Mouse (Mus musculus): ENCODE data around the gene Mlst8. TPM values are rescaled to one million over a fixed set of nuclear protein-coding genes. Genes with fewer than 3 reads are reported as not detected.
A peak's percentile ranks its signal among the peaks of the same experiment; 100 is the strongest.

Gene Mlst8
- total RNA-seq, 2 experiments from 2014 or later: 11.6 to 12.9 TPM

DNA sequence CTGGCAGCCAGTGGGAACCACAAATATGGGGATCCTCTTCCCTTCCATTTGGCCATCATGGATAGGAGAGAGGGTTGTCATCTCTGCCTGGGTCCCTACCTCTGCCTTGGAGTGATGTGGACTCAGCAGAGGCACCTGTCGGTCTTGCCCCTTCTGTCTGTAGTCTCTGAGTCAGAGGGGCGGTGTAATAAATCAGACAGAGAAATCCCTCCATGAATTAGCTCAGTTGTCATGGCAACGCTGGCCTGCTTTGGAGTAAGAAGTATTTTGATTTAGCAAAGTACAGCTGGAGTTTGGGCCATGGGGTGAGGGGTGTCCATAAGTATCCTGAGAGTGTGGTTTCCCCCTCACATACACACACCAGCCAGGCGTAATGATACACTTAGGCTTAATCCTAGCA lies 11.5 kb upstream of the Mlst8 start:
- intact Hi-C loops (cut with DNase I): no loop called here

DNA sequence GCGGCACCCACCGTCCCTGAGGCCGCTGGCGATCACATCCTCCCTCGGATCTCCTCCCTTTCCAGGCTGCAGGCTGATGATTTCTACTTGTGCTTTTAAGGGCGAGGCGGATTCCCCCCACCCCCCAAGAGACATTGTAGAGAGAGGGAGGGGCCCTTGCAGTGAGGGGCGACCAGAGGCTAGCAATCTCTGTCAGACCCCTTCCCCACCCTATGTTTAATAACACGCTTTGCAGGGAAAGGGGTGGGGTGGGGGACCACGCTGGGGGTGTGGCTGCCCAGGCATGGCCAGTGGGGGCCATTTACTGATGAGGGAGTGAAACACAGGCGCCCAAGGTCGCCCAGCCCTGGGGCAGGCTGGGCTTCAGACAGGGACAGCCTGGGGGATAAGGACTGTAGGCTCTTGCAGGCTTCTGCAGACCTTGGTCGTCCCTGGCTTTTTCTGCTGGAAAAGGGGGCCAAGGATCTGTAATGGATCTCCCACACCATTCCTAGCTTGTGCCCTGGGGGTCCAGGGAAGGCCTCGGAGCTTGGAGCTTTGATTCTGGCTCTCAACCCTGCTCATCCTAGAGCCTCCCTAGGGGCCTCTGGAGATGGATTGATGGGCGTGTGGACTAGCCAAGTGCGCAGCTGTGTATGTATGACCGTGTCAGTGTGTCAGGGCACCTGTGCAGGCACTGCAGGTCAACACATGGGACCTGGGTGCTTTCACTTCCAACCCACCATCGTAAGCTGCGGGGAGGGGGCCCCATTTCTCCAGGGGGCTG lies 10.6 kb upstream of the Mlst8 start:
- DNase-seq: no peak
- intact Hi-C loops (cut with DNase I): no loop called here

More for the DNA sequence above, 11.5 kb upstream of the Mlst8 start:
- DNase-seq: no peak

DNA sequence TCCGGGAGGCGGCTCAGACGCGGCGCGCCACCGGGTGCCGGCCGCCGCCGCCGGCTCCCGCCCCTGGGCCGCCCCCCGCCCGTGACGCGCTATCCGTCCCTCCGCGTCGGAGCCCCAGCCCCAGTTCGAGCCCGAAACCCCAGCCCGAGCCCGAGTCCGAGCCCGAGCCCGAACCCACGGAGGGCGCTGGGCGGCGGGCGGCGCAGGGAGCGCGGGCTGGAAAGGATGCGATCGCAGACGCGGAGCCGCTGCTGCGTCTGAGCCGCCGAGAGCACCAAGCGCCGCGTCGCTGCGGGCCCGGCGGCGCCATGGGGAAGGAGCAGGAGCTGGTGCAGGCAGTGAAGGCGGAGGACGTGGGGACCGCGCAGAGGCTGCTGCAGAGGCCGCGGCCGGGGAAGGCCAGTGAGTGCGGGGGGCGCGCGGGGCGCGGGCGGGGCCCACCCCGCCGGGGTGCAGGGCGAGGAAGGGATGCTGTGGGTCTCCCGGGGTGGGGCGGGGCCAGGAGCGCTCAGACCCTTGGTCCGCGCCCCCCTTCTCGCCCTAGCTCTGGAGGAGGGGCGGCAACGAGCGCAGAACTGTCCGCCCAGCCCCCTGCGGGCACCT lies 9.9 kb upstream of the Mlst8 start:
- intact Hi-C loops (cut with DNase I): no loop called here
- peak; percentile 40 to 45 for DNase-seq

DNA sequence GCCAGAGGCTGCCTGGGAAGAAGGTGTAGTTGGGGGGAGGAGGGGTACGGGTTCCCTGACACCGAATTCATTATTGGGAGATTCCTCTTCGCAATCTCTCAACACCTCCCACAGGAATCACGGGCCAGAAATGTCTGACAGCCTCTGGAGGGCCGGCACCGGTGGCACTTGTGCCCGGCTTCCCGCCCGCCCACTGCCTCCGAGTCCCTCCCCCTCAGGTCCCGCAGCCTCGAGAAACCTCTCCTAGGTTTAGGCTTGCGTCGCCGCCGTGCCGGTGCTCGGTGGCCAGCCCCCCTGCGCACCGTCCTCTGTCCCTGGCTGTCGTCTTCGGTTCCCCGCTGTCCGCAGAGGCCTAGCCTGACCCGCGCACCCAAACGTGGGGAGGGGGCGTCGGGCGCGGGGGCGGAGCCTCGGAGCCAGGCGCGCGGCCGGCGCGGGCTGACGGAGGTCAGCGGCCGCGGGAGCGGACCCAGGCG lies 9.3 kb upstream of the Mlst8 start, which contains the start of gene Caskin1:
Gene Caskin1, plus strand, starts transcription at position 416 of the 476 bp plus-strand sequence.
- intact Hi-C loops (cut with DNase I): no loop called here
- DNase-seq: no peak

DNA sequence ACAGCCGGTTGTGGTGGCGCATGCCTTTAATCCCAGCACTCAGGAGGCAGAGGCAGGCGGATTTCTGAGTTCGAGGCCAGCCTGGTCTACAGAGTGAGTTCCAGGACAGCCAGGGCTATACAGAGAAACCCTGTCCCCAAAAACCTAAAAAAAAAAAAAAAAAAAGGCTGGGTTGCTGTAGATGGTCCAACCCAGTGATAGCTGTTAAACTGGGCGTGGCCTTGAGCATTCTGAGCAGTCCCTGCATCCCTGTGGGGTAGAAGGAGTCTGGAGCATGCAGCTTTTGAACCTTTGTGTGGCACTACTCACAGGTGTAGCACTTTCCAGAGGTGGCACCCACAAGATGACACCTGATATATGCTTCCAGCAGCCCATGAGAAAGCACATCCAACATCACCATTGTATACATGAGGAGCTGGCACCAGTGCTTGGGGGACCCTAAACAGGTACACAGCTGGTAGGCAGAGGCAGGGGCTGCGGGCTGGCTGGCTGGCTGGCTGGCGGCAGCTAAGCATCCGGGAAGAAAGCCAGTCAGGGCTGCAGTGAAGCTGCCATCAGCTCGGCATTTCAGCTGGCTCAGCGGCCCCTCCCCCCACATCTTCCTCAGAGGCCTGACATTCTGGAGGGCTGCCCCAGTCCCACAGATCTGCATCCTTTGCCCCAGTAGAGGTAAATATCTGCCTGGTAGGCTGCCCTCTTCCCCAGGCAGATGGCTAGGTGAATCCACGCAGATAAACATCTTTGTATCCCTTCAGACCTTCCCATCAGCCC lies 6.4 kb upstream of the Mlst8 start:
- peak; percentile 38 to 48 for DNase-seq
- intact Hi-C loops (cut with DNase I): no loop called here

DNA sequence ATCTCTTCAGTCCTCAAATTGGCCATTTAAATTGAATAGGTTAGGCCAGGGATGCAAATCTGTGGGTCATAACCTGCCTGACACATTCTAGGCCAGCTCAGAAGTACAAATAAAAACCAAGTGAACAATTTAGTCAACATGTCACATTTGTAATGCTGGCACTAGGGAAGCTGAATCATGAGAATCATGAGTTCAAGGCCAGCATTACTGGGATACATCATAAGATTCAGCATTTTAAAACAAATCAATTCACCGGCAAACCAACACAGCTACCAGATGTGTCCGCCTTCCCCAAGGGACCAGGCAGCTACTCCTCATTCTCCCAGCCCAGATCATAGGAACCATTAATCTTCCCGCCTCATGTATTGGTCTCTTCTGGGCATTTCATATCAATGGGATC lies 4.6 kb upstream of the Mlst8 start:
- no peak for DNase-seq
- intact Hi-C loops (cut with DNase I): loop anchor here (5.0 kb wide), 1 partner anchor 44 kb away; the partner anchor contains the start of gene Traf7

DNA sequence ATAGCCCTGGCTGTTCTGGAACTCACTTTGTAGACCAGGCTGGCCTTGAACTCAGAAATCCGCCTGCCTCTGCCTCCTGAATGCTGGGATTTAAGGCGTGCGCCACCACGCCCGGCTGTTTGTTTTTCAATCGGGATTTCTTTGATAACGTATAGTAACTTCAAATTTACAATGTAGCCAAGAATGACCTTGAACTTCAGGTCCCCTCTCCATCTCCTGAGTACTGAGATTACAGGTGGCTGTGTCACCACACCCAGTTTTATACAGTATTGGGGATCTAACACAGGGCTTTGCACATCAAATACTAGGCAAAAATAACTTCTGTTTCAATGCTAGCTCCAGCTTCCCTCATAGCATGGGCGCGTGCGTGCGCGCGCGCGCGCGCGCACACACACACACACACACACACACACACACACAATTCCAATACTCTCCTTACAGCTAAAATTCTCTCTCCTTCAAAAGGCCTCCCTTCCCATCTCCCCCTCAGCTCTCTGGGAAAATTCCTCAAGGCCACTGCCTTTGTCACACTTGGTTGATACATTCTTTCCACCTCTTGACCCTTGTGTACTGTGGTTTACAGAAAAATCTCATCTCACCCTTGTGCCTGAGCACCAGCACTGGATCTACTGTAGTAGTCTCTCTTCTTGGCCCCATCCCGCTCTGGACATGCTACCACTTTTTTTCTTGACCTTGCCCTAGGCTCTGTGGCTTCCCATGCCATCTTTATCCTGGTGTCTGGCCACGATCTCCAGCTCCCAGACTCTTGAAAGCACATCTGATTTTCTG lies 2.3 kb upstream of the Mlst8 start:
- intact Hi-C loops (cut with DNase I): loop anchor here (5.0 kb wide), 1 partner anchor 46 kb away; the partner anchor contains the start of gene Traf7
- no peak for DNase-seq

DNA sequence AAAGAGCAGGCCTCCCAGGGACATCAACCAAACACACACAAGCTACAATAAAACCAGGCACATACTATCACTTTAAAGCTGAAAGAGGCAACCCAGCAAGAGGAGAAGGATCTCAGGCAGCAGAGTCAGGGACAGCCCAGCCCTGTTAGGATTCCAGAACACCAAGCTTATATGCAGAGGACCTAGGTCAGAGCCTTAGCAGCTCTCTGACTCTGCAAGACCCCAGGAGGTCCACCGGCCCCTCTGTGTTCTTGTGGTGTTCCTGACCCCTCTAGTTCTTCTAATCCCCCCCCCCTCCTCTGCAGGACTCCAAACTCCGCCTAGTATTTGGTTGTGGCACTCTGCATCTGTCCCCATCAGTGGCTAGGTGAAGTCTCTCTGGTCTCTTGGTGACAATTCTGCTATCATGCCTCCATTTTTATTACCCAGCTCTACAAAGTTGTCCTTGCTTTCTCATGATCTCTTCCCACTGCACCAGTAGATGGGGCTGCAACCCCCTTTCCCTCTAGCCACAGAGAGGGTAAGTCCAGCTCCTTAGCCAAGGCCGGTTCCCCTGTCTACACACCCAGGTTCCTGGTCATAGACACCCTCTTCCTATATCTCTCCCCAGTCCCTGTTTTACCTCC lies 1.4 kb upstream of the Mlst8 start:
- intact Hi-C loops (cut with DNase I): loop anchor here (5.0 kb wide), 1 partner anchor 47 kb away; the partner anchor contains the start of gene Traf7

DNA sequence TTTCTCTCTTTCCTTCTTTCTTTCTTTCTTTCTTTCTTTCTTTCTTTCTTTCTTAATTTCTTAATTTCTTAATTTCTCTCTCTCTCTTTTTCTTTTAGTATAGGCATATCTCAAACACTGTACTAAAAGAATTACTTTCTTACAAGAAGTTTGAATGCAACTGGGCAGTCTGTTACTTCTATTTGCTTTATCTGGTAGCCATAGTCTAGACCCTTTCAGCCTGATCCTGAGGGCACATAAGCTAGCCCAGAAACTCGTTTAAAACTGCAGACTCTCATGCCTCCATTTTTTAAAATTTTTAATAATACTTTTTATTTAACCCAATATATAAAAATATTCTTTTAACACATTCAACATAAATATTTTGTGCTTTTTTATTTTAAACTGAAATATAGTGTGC lies 553 bp upstream of the Mlst8 start:
- DNase-seq: no peak
- intact Hi-C loops (cut with DNase I): loop anchor here (2.0 to 5.0 kb wide), 2 partner anchors 33 to 188 kb away; partner anchors contain the start of gene Zfp598

More for the DNA sequence above, 1.4 kb upstream of the Mlst8 start:
- DNase-seq: no peak

DNA sequence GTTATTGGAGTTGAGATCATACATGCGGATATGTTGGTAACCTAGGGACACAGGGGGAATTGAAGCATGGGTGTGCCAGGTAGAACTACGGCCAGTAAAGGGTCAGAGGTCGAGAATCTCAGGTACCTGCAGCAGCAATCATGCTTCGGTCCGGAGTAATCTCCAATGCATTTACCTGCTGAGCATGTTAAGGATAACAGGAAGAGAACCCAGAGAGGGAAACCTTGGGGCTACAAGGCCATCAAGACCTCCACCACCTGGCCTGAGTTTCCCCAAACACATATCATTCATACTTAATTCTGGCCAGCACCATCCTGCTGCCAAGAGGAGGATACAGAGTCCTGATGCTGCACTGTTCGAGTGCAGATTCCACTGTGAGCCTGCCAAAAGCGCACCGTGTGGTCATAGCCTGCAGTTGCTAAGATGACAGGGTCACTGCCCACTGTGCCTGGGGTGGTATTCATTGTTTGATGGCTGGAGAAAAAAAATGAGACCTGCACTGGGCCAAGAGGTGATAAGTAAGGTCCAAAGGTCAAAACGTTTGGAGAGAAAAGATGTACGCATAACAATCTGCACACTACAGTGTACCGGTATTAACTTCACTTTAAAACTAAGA lies 785 bp downstream of the Mlst8 start:
- no peak for DNase-seq
- intact Hi-C loops (cut with DNase I): loop anchor here (2.0 to 5.0 kb wide), 2 partner anchors 35 to 189 kb away; partner anchors contain the start of gene Zfp598

DNA sequence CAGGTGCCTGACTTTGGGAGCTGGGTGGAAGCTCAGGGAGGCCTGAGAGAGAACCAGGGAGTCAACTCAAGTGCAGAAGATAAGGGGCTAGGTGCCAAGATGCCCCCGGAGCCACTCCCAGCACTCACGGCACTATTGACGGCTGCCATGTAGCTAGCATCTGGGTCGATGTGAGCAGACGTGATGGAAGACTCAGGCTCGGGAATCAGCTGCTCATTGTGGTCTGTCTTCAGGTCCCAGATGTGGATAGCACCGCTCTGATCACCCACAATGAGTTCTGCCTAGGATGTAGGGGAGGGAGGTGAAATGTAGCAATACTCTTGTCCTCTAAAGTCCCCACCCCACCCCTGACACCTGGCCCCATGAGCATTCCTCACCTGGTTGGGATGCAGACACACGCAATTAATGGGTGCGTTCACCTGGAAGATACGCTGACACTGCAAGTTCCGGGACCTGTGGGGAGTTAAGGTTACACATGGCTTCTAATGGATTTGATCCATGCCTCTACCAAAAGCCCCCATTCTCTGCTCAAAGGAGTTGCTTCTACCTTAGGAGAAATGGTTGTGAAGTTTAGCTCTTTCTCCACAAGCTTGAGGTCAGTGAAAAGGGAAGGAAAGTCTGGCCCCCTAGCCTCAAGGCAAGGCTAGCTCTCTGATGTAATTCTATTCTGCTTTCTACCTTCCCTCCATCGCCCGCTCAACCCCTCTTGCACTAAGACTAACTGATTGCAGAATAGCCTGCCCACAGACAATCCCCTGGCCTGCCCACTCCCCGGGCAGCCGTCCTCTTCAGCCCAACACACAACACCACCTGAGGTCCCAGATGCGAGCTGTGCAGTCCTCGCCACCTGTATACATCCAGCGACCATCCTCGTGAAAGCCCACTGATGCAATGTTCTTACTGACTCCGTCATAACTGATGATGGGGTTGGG lies 1.6 kb downstream of the Mlst8 start:
- intact Hi-C loops (cut with DNase I): loop anchor here (5.0 kb wide), 1 partner anchor 190 kb away; the partner anchor contains the start of gene Zfp598
- no peak for DNase-seq

DNA sequence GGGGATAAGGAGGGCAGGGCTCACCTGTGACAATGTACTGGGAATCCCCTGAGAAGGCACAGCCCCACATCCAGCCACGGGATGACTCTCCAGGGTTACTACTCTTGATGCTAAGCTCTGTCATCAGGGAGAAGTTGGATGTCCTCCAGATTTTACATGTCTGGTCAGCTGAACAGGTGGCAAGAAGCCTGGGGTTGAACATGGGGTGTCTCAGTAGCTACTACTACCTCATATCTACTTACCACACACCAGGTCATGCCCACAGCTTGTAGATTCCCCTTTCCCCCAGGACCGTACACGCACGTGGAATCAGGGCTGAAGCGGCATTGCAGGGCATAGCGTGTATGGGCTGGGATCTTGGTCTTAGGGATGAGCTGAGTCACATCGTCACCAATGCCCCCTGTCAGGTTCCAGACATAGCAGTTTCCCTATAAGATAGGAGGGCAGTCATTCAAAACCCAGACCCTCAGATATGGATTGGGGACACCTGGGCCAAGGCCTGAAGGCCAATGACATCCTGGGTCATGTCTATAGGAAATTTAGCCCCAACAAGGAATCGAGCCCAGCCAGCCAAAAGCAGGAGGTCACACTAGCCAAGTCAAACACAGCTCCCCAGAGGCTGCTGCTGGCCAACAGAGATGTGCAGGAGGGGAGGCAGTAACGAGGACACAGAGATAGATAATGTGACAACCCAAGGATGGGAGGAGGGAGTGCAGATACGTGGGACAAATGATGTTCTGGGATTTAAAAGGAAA lies 2.7 kb downstream of the Mlst8 start:
- intact Hi-C loops (cut with DNase I): loop anchor here (5.0 kb wide), 1 partner anchor 191 kb away; the partner anchor contains the start of gene Zfp598
- DNase-seq: no peak

DNA sequence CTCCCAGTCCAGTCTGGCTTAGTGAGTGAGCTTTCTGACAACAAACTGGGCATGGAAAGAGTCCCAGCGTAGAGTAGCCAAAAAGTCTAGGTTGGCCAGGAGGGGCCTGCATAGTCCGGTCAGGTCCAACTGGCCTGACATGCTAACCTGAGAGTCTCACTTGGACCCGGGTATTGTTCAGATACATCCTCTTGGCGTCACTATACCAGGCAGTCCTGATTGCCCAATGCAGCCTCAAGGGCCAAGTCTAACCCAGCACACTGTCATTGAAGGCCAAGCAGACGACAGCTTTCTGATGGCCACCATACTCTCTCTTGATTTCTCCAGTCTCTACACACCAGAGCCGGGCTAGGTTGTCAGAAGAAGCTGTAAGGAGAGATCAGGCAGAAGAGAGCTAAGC lies 3.3 kb downstream of the Mlst8 start:
- no peak for DNase-seq
- intact Hi-C loops (cut with DNase I): loop anchor here (5.0 kb wide), 1 partner anchor 192 kb away; the partner anchor contains the start of gene Zfp598

DNA sequence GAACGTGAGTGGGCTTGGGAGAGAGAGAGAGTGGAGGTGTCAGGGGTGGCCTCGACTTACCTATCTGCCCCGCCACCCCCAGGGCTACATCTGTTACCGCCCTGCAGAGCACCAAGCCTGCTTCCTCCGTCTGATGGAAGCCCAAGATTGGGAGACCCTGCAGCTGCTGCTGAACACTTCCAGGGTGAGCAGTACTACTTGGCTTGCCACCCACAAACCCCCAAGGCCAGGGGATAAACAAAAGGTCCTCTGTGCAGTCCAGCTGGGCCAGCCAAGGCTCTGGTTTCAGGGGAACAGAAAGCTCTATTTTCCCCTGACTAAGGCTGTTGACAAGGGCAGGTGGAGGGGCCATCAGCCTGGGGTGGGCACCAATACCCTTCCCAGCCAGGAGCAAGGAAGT lies 4.3 kb downstream of the Mlst8 start:
- DNase-seq: no peak
- intact Hi-C loops (cut with DNase I): no loop called here

DNA sequence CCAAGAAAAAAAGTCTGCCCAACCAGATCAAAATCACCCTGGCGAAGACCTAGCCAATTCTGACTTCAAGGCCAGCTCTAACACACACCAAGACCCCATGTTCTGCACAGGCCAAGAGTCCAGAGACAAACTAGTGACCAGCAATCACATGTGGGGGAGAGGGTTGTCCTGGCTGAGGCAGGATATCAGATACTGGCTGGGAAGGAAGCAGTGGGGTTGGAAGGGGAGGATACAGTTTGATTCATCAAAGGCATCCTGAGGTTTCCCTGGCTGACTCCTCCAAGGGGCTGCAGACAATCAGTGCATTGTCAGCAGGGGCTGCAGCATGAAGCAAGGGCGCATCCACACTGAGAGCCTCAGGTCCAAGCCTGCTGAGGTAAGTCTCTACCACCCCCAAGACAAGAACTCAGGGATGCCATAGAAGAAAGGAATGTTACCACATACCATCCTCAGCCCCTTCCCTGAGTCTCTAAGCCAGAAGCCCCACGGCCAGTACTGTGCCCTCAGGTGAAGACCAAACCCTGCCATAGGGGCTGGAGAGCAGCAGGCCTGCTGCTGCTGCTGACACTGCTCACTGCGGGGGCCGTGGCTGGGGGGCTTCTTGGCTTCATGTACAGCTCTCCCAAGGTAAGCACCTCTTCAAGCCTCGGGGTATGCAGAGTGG lies 5.1 kb downstream of the Mlst8 start, which contains the start of gene Bricd5:
Gene Bricd5, plus strand, starts transcription at position 273 of the 664 bp plus-strand sequence.
- DNase-seq: no peak
- intact Hi-C loops (cut with DNase I): no loop called here

DNA sequence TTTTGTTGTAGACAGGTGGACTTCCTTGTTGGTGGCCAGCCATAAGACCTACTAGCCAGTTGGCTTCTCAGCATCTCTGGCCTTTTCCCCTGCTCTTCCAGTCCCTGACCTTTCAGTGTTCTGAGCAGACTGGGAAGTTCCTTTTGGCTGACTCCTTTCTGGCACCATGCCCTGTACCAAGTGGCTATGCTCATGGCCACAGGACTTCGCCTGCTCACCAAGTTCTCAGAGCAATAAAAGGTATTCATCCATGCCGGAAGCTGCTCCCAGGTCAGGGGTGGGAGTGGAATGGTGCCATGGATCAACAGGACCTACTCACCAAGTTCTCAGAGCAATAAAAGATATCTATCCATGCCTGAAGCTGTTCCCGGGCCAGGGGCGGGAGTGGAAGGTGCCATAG lies 6.4 kb downstream of the Mlst8 start:
- intact Hi-C loops (cut with DNase I): no loop called here
- DNase-seq: peak; percentile 69 to 70
